Mouse (Mus musculus): ENCODE results near the gene Itih5. TPM values are rescaled to one million over a fixed set of nuclear protein-coding genes. Genes with fewer than 3 reads are reported as not detected.

Gene Itih5
- not detected in 2 replicates for polyA plus RNA-seq (2012; ENCODE audit: insufficient read depth, insufficient read length, low replicate concordance, missing spikeins)

GRCm38 (mm10) chr2:10153201-10154075, at the start of gene Itih5:
Itih5 (plus strand) TSS chr2:10153571.
- Histone ChIP-seq H3K4me3 (ENCODE audit: insufficient read depth, low read depth, low read length) (peak within 1 kb of the TSS; percentile 43), H3K4me1 (ENCODE audit: control insufficient read depth, insufficient read depth, low read length) (peaks cover 7% of the 10 kb centered on the region), H3K27ac (ENCODE audit: insufficient read depth, low read depth, low read length) (no peak within 1 kb of the TSS)
- WGBS: 13% methylated on average over 27 of the region's 27 CpGs
- TF ChIP-seq CTCF (IDR thresholded peaks at IDR 0.05; ENCODE audit: insufficient read depth, low read depth, low read length) (no peak), POLR2A (IDR thresholded peaks at IDR 0.05; ENCODE audit: insufficient read depth, low read depth, low read length) (no peak)

GRCm38 (mm10) chr2:10108535-10109189, 44.7 kb upstream of the Itih5 start:
- WGBS: 68% methylated on average over 6 of the region's 6 CpGs
- Histone ChIP-seq H3K4me1 (ENCODE audit: control insufficient read depth, insufficient read depth, low read length) (no peaks in the 10 kb centered on the region), H3K27ac (ENCODE audit: insufficient read depth, low read depth, low read length) (no peak overlapping the region), H3K4me3 (ENCODE audit: insufficient read depth, low read depth, low read length) (no peak overlapping the region)
- TF ChIP-seq POLR2A (IDR thresholded peaks at IDR 0.05; ENCODE audit: insufficient read depth, low read depth, low read length) (no peak), CTCF (IDR thresholded peaks at IDR 0.05; ENCODE audit: insufficient read depth, low read depth, low read length) (no peak)

- 60% methylated on average over 1 of the region's 1 CpGs for WGBS
- no peak for TF ChIP-seq CTCF (IDR thresholded peaks at IDR 0.05; ENCODE audit: insufficient read depth, low read depth, low read length)
- TF ChIP-seq POLR2A (IDR thresholded peaks at IDR 0.05; ENCODE audit: insufficient read depth, low read depth, low read length): no peak
- no peak overlapping the region for H3K4me3 ChIP-seq (ENCODE audit: insufficient read depth, low read depth, low read length)
- H3K27ac ChIP-seq (ENCODE audit: insufficient read depth, low read depth, low read length): no peak overlapping the region
- no peaks in the 10 kb centered on the region for H3K4me1 ChIP-seq (ENCODE audit: control insufficient read depth, insufficient read depth, low read length)
Measured at GRCm38 (mm10) chr2:10118751-10119150, 34.6 kb upstream of the Itih5 start.

- TF ChIP-seq CTCF (IDR thresholded peaks at IDR 0.05; ENCODE audit: insufficient read depth, low read depth, low read length) (no peak), POLR2A (IDR thresholded peaks at IDR 0.05; ENCODE audit: insufficient read depth, low read depth, low read length) (no peak)
- 80% methylated on average over 8 of the region's 8 CpGs for WGBS
- Histone ChIP-seq H3K4me1 (ENCODE audit: control insufficient read depth, insufficient read depth, low read length) (no peaks in the 10 kb centered on the region), H3K27ac (ENCODE audit: insufficient read depth, low read depth, low read length) (no peak overlapping the region), H3K4me3 (ENCODE audit: insufficient read depth, low read depth, low read length) (no peak overlapping the region)
Measured at GRCm38 (mm10) chr2:10119276-10119675, 34.1 kb upstream of the Itih5 start.

GRCm38 (mm10) chr2:10121826-10122225, 31.5 kb upstream of the Itih5 start:
- 48% methylated on average over 3 of the region's 3 CpGs for WGBS
- no peaks in the 10 kb centered on the region for H3K4me1 ChIP-seq (ENCODE audit: control insufficient read depth, insufficient read depth, low read length)
- H3K4me3 ChIP-seq (ENCODE audit: insufficient read depth, low read depth, low read length): no peak overlapping the region
- TF ChIP-seq CTCF (IDR thresholded peaks at IDR 0.05; ENCODE audit: insufficient read depth, low read depth, low read length) (no peak), POLR2A (IDR thresholded peaks at IDR 0.05; ENCODE audit: insufficient read depth, low read depth, low read length) (no peak)
- H3K27ac ChIP-seq (ENCODE audit: insufficient read depth, low read depth, low read length): no peak overlapping the region

- 94% methylated on average over 4 of the region's 4 CpGs for WGBS
- H3K27ac ChIP-seq (ENCODE audit: insufficient read depth, low read depth, low read length): no peak overlapping the region
- TF ChIP-seq POLR2A (IDR thresholded peaks at IDR 0.05; ENCODE audit: insufficient read depth, low read depth, low read length) (no peak), CTCF (IDR thresholded peaks at IDR 0.05; ENCODE audit: insufficient read depth, low read depth, low read length) (no peak)
- H3K4me3 ChIP-seq (ENCODE audit: insufficient read depth, low read depth, low read length): no peak overlapping the region
- no peaks in the 10 kb centered on the region for H3K4me1 ChIP-seq (ENCODE audit: control insufficient read depth, insufficient read depth, low read length)
Measured at GRCm38 (mm10) chr2:10126122-10126521, 27.2 kb upstream of the Itih5 start.

- WGBS: 92% methylated on average over 5 of the region's 5 CpGs
- no peak for TF ChIP-seq CTCF (IDR thresholded peaks at IDR 0.05; ENCODE audit: insufficient read depth, low read depth, low read length)
- no peak for TF ChIP-seq POLR2A (IDR thresholded peaks at IDR 0.05; ENCODE audit: insufficient read depth, low read depth, low read length)
- H3K4me1 ChIP-seq (ENCODE audit: control insufficient read depth, insufficient read depth, low read length): no peaks in the 10 kb centered on the region
- H3K27ac ChIP-seq (ENCODE audit: insufficient read depth, low read depth, low read length): no peak overlapping the region
- H3K4me3 ChIP-seq (ENCODE audit: insufficient read depth, low read depth, low read length): no peak overlapping the region
Measured at GRCm38 (mm10) chr2:10127471-10127870, 25.9 kb upstream of the Itih5 start.

- no peak overlapping the region for H3K4me3 ChIP-seq (ENCODE audit: insufficient read depth, low read depth, low read length)
- H3K4me1 ChIP-seq (ENCODE audit: control insufficient read depth, insufficient read depth, low read length): no peaks in the 10 kb centered on the region
- TF ChIP-seq POLR2A (IDR thresholded peaks at IDR 0.05; ENCODE audit: insufficient read depth, low read depth, low read length) (no peak), CTCF (IDR thresholded peaks at IDR 0.05; ENCODE audit: insufficient read depth, low read depth, low read length) (no peak)
- no peak overlapping the region for H3K27ac ChIP-seq (ENCODE audit: insufficient read depth, low read depth, low read length)
- 71% methylated on average over 4 of the region's 4 CpGs for WGBS
Measured at GRCm38 (mm10) chr2:10128571-10128970, 24.8 kb upstream of the Itih5 start.

Measured in olfactory bulb, adult 2 months (tissue).